Mouse (Mus musculus) urinary bladder, postnatal 10 days (tissue): Measurements from ENCODE around the gene Gm37240.
"Not testable (repeated sequence)": the region's sequence is repeated elsewhere in the genome, so short reads cannot be mapped to it uniquely, and the experiment has no call there.

Experiments
- DNase-seq: peaks from one replicate; pipeline ENCODE4 v3.0.0; 2022; ENCODE audit warnings: low spot score

The Gm37240 gene

GRCm38 (mm10) chr3:84586736-84587135 lies 1300.6 kb downstream of the Gm37240 start:
- DNase-seq = no peak

- DNase-seq = no peak
These were observed 1304.4 kb downstream of the Gm37240 start for GRCm38 (mm10) chr3:84582913-84583276.

- peak; percentile 96 for DNase-seq
These were observed 1305.0 kb downstream of the Gm37240 start, which contains the start of gene Arfip1 for GRCm38 (mm10) chr3:84582023-84582912. Arfip1 (minus strand) TSS chr3:84582625.

- DNase-seq = no peak
These were observed 1305.7 kb downstream of the Gm37240 start for GRCm38 (mm10) chr3:84581696-84582022.

GRCm38 (mm10) chr3:84580716-84581115 lies 1306.6 kb downstream of the Gm37240 start:
- no peak for DNase-seq

- no peak for DNase-seq
These were observed 1316.8 kb downstream of the Gm37240 start for GRCm38 (mm10) chr3:84570501-84570900.

GRCm38 (mm10) chr3:84569587-84569986 lies 1317.7 kb downstream of the Gm37240 start:
- no peak for DNase-seq

- DNase-seq = no peak
These were observed 1318.8 kb downstream of the Gm37240 start for GRCm38 (mm10) chr3:84568540-84568939.

GRCm38 (mm10) chr3:84563415-84563814 lies 1323.9 kb downstream of the Gm37240 start:
- DNase-seq = no peak

GRCm38 (mm10) chr3:84562911-84563310 lies 1324.4 kb downstream of the Gm37240 start:
- DNase-seq = not testable (repeated sequence)

GRCm38 (mm10) chr3:84558301-84558700 lies 1329.0 kb downstream of the Gm37240 start:
- no peak for DNase-seq

GRCm38 (mm10) chr3:84555780-84556179 lies 1331.5 kb downstream of the Gm37240 start:
- no peak for DNase-seq

- no peak for DNase-seq
These were observed 1340.1 kb downstream of the Gm37240 start for GRCm38 (mm10) chr3:84547177-84547576.

GRCm38 (mm10) chr3:84542450-84542849 lies 1344.9 kb downstream of the Gm37240 start:
- not testable (repeated sequence) for DNase-seq

- DNase-seq = no peak
These were observed 1345.4 kb downstream of the Gm37240 start for GRCm38 (mm10) chr3:84541881-84542280.

GRCm38 (mm10) chr3:84540640-84541039 lies 1346.7 kb downstream of the Gm37240 start:
- no peak for DNase-seq

GRCm38 (mm10) chr3:84536987-84537386 lies 1350.3 kb downstream of the Gm37240 start:
- no peak for DNase-seq

GRCm38 (mm10) chr3:84533227-84533626 lies 1354.1 kb downstream of the Gm37240 start:
- no peak for DNase-seq

GRCm38 (mm10) chr3:84529021-84529420 lies 1358.3 kb downstream of the Gm37240 start:
- DNase-seq = no peak

- no peak for DNase-seq
These were observed 1362.4 kb downstream of the Gm37240 start for GRCm38 (mm10) chr3:84524952-84525351.

GRCm38 (mm10) chr3:84516163-84516562 lies 1371.2 kb downstream of the Gm37240 start:
- DNase-seq = no peak

- DNase-seq = no peak
These were observed 1374.4 kb downstream of the Gm37240 start for GRCm38 (mm10) chr3:84512774-84513515.

- no peak for DNase-seq
These were observed 1382.1 kb downstream of the Gm37240 start for GRCm38 (mm10) chr3:84505193-84505592.
